ENCODE assay signal across 10 mouse cellular contexts in the genomic region with DNA sequence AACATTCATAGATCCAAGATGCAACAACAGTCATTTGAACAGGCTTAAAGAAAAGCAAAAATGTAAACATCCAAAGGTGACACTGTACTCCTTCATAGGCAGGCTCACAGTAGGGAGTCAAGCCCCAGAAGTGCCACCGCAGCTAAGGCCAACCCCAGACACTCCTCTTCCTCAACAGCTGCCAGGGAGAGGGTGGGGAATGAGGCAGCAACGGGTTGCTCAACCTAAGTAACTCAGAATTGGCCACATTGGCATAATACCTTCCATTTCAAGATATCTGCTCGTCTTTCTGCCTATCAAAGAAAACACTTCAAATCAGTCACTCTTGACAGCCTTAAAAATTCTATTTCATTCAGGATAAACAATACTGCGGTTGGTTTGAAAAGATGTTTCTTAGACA.
"Had no signal": no experiment of that assay in that cellular context is flagged by ENCODE, and none has a peak within 500 bp of the region (broad histone marks: within the 10 kb centered on the region; RNA-seq: fewer than 3 reads in every experiment).

No protein-coding gene starts in this region.

- H3K27me3 ChIP-seq: kidney, embryonic 15.5 days; limb, embryonic 13.5 days; midbrain, embryonic 12.5 days; neural tube, embryonic 15.5 days had no signal

- H3K9me3 ChIP-seq: kidney, embryonic 15.5 days; midbrain, embryonic 12.5 days; neural tube, embryonic 15.5 days had no signal

- H3K27ac ChIP-seq: kidney, embryonic 15.5 days; limb, embryonic 13.5 days; liver, embryonic 14.5 days; midbrain, embryonic 12.5 days; neural tube, embryonic 15.5 days had no signal

- H3K4me2 ChIP-seq: kidney, embryonic 15.5 days; limb, embryonic 13.5 days; midbrain, embryonic 12.5 days; neural tube, embryonic 15.5 days had no signal

- H3K36me3 ChIP-seq: midbrain, embryonic 12.5 days; neural tube, embryonic 15.5 days had no signal

- H3K9ac ChIP-seq: kidney, embryonic 15.5 days; limb, embryonic 13.5 days; liver, embryonic 14.5 days; midbrain, embryonic 12.5 days; neural tube, embryonic 15.5 days had no signal

- ATAC-seq: intestine, embryonic 16.5 days had no signal

- H3K4me3 ChIP-seq: kidney, embryonic 15.5 days; limb, embryonic 13.5 days; midbrain, embryonic 12.5 days; neural tube, embryonic 15.5 days had no signal

- DNase-seq: kidney, adult 2 months; kidney, postnatal 25 days; lung, adult 18-20 months; right cerebral cortex, postnatal 25 days had no signal

- H3K4me1 ChIP-seq: kidney, embryonic 15.5 days; midbrain, embryonic 12.5 days; neural tube, embryonic 15.5 days had no signal
